Mouse (Mus musculus) brain, embryonic 14.5 days (tissue): ENCODE measurements around the gene Npdc1.

Experiments
- CTCF ChIP-seq: fragments of 200-500 bp; IDR thresholded peaks from 2 replicates; pipeline ENCODE4 v1.5.1; 2012; ENCODE audit warnings: inconsistent platforms, mild to moderate bottlenecking, moderate library complexity, borderline replicate concordance; ENCODE audit not compliant: insufficient read depth, insufficient read length; ENCODE audit errors: extremely low read depth
- POLR2A ChIP-seq: fragments of 200-500 bp; IDR thresholded peaks from 2 replicates; pipeline ENCODE4 v1.6.1; 2012; ENCODE audit warnings: mild to moderate bottlenecking, inconsistent platforms, borderline replicate concordance; ENCODE audit not compliant: poor library complexity, insufficient read depth, insufficient read length, severe bottlenecking; ENCODE audit errors: extremely low read depth

- TF ChIP-seq CTCF (no peak), POLR2A (no peak)
These were observed 41.9 kb downstream of the Npdc1 start for GRCm38 (mm10) chr2:25441067-25441466.
